ENCODE assay signal across 11 mouse cellular contexts in the genomic region with DNA sequence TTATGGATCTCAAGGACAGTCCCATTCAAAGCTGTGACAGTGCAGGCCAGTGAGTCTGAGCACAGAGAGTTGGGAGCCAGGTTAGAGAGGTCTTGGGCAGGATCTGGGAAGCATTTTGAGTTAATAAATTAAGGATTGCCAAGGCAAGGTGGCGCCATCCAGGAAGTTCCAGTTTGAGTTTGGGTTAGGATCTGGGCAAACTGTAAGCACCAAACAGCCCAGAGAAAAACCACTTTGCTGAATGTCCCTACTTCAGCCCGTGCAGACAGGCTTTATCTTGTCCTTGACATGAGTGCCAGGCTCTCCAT.
DNase-seq lines count a peak whose midpoint lies in the region; ATAC-seq and TF ChIP-seq lines count a peak whose summit lies in the region.
"Had no signal": no experiment of that assay in that cellular context is flagged by ENCODE, and none has a peak within 500 bp of the region (broad histone marks: within the 10 kb centered on the region; RNA-seq: fewer than 3 reads in every experiment).

No protein-coding gene starts in this region.

- peak overlapping the region; percentile 94 for H3K27ac ChIP-seq in heart, embryonic 12.5 days (ENCODE audit: poor library complexity, severe bottlenecking)
- H3K27ac ChIP-seq in spleen, adult 2 months (ENCODE audit: insufficient read depth, low read length), result peak overlapping the region; percentile 22; the same call in 1 of the 2 replicates
- H3K27ac ChIP-seq in limb, embryonic 11.5 days (replicated peaks; ENCODE audit: low read depth, low read length), result peak overlapping the region; percentile 71
- H3K27ac ChIP-seq: liver, embryonic 14.5 days had no signal

- TF ChIP-seq CTCF in spleen, adult 2 months (IDR thresholded peaks at IDR 0.05; ENCODE audit: extremely low read depth, insufficient read depth, insufficient read length, insufficient replicate concordance), result no peak

- DNase-seq in heart, postnatal 36 days, result no peak
- no peak for DNase-seq in spleen, adult 2 months (ENCODE audit: low read depth in 1 of 2, low spot score in 2 of 2)
- no peak for DNase-seq in spleen, postnatal 4 days (ENCODE audit: low spot score in 2 of 2)
- no peak for DNase-seq in limb, embryonic 11.5 days (ENCODE audit: low spot score)
- DNase-seq in testis, postnatal 10 days (ENCODE audit: low spot score), result peak; percentile 44
- no peak for DNase-seq in urinary bladder, postnatal 25 days (ENCODE audit: low spot score)
- DNase-seq in left cerebral cortex, postnatal 4 days, result no peak
- DNase-seq: cerebellum, postnatal 36 days; thymus, postnatal 36 days had no signal

- no peak; the same call in 1 of the 2 replicates for ATAC-seq in heart, embryonic 12.5 days (ENCODE audit: insufficient number of reproducible peaks, low FRiP score)
- no peak for ATAC-seq in limb, embryonic 11.5 days (ENCODE audit: insufficient number of reproducible peaks, low FRiP score, low TSS enrichment, low read depth)

- H3K4me2 ChIP-seq in heart, embryonic 12.5 days, result peak overlapping the region; percentile 9; the same call in 1 of the 2 replicates
- no peak overlapping the region for H3K4me2 ChIP-seq in limb, embryonic 11.5 days (ENCODE audit: low read depth, severe bottlenecking)

- peak overlapping the region; percentile 11; the same call in 1 of the 2 replicates for H3K9ac ChIP-seq in heart, embryonic 12.5 days
- peak overlapping the region; percentile 49; the same call in 1 of the 2 replicates for H3K9ac ChIP-seq in limb, embryonic 11.5 days (ENCODE audit: low read length)
- H3K9ac ChIP-seq: liver, embryonic 14.5 days had no signal

- H3K27me3 ChIP-seq in heart, embryonic 12.5 days (replicated peaks), result no peaks in the 10 kb centered on the region
- H3K27me3 ChIP-seq in spleen, adult 2 months (ENCODE audit: control insufficient read depth, insufficient read depth, low read length), result no peaks in the 10 kb centered on the region
- H3K27me3 ChIP-seq in limb, embryonic 11.5 days (ENCODE audit: control insufficient read depth, insufficient read depth, low read length), result no peaks in the 10 kb centered on the region

- H3K36me3 ChIP-seq in heart, embryonic 12.5 days, result no peaks in the 10 kb centered on the region
- H3K36me3 ChIP-seq in spleen, adult 2 months (ENCODE audit: control insufficient read depth, insufficient read depth, low read length), result no peaks in the 10 kb centered on the region
- no peaks in the 10 kb centered on the region for H3K36me3 ChIP-seq in limb, embryonic 11.5 days (ENCODE audit: control insufficient read depth, insufficient read depth, low read length)

- no peak for TF ChIP-seq POLR2A in spleen, adult 2 months (IDR thresholded peaks at IDR 0.05; ENCODE audit: low read depth, low read length)

- H3K4me1 ChIP-seq in heart, embryonic 12.5 days (replicated peaks), result peaks cover 61% of the 10 kb centered on the region
- no peaks in the 10 kb centered on the region for H3K4me1 ChIP-seq in spleen, adult 2 months (ENCODE audit: control insufficient read depth, insufficient read depth, insufficient read length)
- H3K4me1 ChIP-seq in limb, embryonic 11.5 days (ENCODE audit: control insufficient read depth, insufficient read depth, low read length), result peaks cover 45% of the 10 kb centered on the region

- 28% methylated on average over 2 of the region's 2 CpGs for WGBS in heart, embryonic 12.5 days
- WGBS in spleen, adult 2 months, result 71% methylated on average over 2 of the region's 2 CpGs
- 66% methylated on average over 2 of the region's 2 CpGs for WGBS in limb, embryonic 11.5 days

- intact Hi-C loops in heart, postnatal 36 days (cut with DNase I), result no loop called here
- intact Hi-C loops in left cerebral cortex, postnatal 4 days (cut with DNase I), result no loop called here

- peaks cover 8% of the 10 kb centered on the region for H3K9me3 ChIP-seq in heart, embryonic 12.5 days (replicated peaks)
- H3K9me3 ChIP-seq in limb, embryonic 11.5 days (ENCODE audit: control insufficient read depth, low read length), result no peaks in the 10 kb centered on the region

- H3K4me3 ChIP-seq in heart, embryonic 12.5 days, result no peak overlapping the region
- H3K4me3 ChIP-seq in spleen, adult 2 months (ENCODE audit: extremely low read depth, insufficient read depth, insufficient read length), result no peak overlapping the region
- H3K4me3 ChIP-seq in limb, embryonic 11.5 days (ENCODE audit: low read depth, low read length), result no peak overlapping the region

Comparison
In these comparisons a context has a peak if more than half of its experiments do, and no peak if none do; other contexts are left out.
1. H3K27ac ChIP-seq: peak in every context shown above with its lines; median percentile 94 in heart, embryonic 12.5 days; 71 in limb, embryonic 11.5 days; 22 in spleen, adult 2 months.